Mouse (Mus musculus) thymus, adult 18-20 months (tissue): ENCODE measurements around the gene Lmo4.
A peak's percentile ranks its signal among the peaks of the same experiment; 100 is the strongest.

Source experiments
- DNase-seq, 2 experiments: peaks; one replicate each; pipeline ENCODE4 v3.0.0; 2022; ENCODE audit warnings: mixed read lengths in 2 of 2

The Lmo4 gene

GRCm38 (mm10) chr3:144204413-144205311 is at the start of gene Lmo4:
Gene Lmo4 (minus strand): TSS chr3:144205220.
- DNase-seq: peak; percentile 79

GRCm38 (mm10) chr3:144254281-144254680 is 49.3 kb upstream of the Lmo4 start:
- no peak for DNase-seq

GRCm38 (mm10) chr3:144253018-144253417 is 48.0 kb upstream of the Lmo4 start:
- DNase-seq: peak; percentile 18 to 50

- no peak for DNase-seq
Observed at GRCm38 (mm10) chr3:144252109-144252508, 47.1 kb upstream of the Lmo4 start.

- DNase-seq: peak; percentile 46 to 47
Observed at GRCm38 (mm10) chr3:144242025-144242673, 37.1 kb upstream of the Lmo4 start.

GRCm38 (mm10) chr3:144241161-144241560 is 36.1 kb upstream of the Lmo4 start:
- DNase-seq: no peak

- DNase-seq: no peak
Observed at GRCm38 (mm10) chr3:144238482-144238881, 33.5 kb upstream of the Lmo4 start.

GRCm38 (mm10) chr3:144232347-144233008 is 27.5 kb upstream of the Lmo4 start:
- no peak for DNase-seq

GRCm38 (mm10) chr3:144231931-144232330 is 26.9 kb upstream of the Lmo4 start:
- DNase-seq: no peak

GRCm38 (mm10) chr3:144231419-144231818 is 26.4 kb upstream of the Lmo4 start:
- no peak for DNase-seq

- DNase-seq: no peak
Observed at GRCm38 (mm10) chr3:144230016-144230415, 25.0 kb upstream of the Lmo4 start.

- no peak for DNase-seq
Observed at GRCm38 (mm10) chr3:144229312-144229711, 24.3 kb upstream of the Lmo4 start.

GRCm38 (mm10) chr3:144225456-144226240 is 20.6 kb upstream of the Lmo4 start:
- no peak for DNase-seq

- DNase-seq: no peak
Observed at GRCm38 (mm10) chr3:144224594-144224993, 19.6 kb upstream of the Lmo4 start.

GRCm38 (mm10) chr3:144223377-144224105 is 18.5 kb upstream of the Lmo4 start:
- DNase-seq: no peak

GRCm38 (mm10) chr3:144222381-144222780 is 17.4 kb upstream of the Lmo4 start:
- no peak for DNase-seq

GRCm38 (mm10) chr3:144207498-144207897 is 2.5 kb upstream of the Lmo4 start:
- peak in 1 of 2 experiments; percentile 41 for DNase-seq

- DNase-seq: no peak
Observed at GRCm38 (mm10) chr3:144206942-144207341, 1.9 kb upstream of the Lmo4 start.

GRCm38 (mm10) chr3:144206261-144206660 is 1.2 kb upstream of the Lmo4 start:
- DNase-seq: no peak

- DNase-seq: peak; percentile 86 to 91
Observed at GRCm38 (mm10) chr3:144205351-144206153, 532 bp upstream of the Lmo4 start.

GRCm38 (mm10) chr3:144203988-144204412 is 1.0 kb downstream of the Lmo4 start:
- DNase-seq: no peak
